Mouse (Mus musculus) olfactory bulb, adult 2 months (tissue): Measurements from ENCODE around the gene Bcl6b.

Source experiments
- CTCF ChIP-seq: fragments of 200-500 bp; IDR thresholded peaks from 2 replicates; pipeline ENCODE4 v1.5.1; 2012; ENCODE audit warnings: low read depth, mild to moderate bottlenecking, low read length, moderate library complexity; ENCODE audit not compliant: insufficient read depth
- POLR2A ChIP-seq: fragments of 200-500 bp; IDR thresholded peaks from 2 replicates; pipeline ENCODE4 v1.6.1; 2012; ENCODE audit warnings: mild to moderate bottlenecking, low read depth, low read length, moderate library complexity; ENCODE audit not compliant: insufficient read depth

DNA sequence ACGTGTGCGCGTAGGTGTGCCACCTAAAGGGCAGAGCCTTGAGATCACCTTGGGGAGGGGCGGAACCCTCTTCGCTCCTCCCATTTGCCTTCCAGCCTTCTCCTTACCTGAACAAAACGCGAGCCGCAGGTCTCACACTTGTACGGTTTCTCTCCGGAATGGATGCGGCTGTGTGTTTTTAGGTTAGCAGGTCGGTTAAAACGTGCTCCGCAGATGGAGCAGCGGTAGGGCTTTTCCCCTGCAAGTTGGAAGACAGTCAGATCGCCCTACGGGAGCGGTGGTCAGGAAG is 3.1 kb downstream of the Bcl6b start:
- TF ChIP-seq CTCF, result no peak
- TF ChIP-seq POLR2A, result no peak
